Mouse (Mus musculus) thymus, postnatal 36 days (tissue): Measurements from ENCODE around the gene Gm42715.
A peak's percentile ranks its signal among the peaks of the same experiment; 100 is the strongest.
"Not testable (repeated sequence)": the region's sequence is repeated elsewhere in the genome, so short reads cannot be mapped to it uniquely, and the experiment has no call there.

Experiments
- DNase-seq, 2 experiments: peaks; one replicate each; pipeline ENCODE4 v3.0.0; 2022; ENCODE audit warnings: mixed read lengths in 2 of 2

The Gm42715 gene

GRCm38 (mm10) chr7:127519284-127519683, at the start of gene Gm42715:
Gene Gm42715 (plus strand): TSS chr7:127519584.
- DNase-seq = no peak

DNA sequence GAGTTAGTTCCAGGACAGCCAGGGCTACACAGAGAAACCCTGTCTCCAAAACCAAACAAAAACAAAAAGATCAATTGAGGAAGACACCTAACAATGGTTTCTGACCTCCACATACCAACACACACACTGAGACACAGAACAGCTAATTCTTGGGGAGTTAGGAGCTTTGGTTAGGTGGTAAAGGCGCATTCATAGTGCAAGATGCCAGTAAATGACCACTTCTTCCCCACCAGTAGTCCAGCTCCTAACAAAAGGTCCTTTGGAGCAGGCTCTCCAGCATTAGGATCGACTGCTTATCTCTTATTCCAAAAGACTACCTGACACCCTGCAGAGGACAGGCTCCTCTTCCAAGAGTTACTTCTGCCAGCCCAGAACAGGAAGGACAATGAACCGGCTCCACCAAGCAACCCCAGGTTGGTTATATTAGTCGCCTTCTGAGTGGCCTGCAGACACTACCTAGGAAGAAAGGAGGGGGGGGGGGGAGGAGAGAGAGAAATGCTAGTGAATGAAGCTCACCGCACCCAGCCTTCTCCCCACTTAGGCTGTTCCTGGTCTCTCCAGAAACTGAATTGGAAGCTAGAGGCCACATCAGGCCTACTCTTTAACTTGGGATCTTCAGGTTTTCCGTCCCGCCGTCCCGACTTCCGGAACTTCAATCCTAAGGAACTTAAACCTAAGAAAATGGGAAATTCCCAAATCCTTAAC, 49.2 kb upstream of the Gm42715 start:
- peak; percentile 25 to 33 for DNase-seq

DNA sequence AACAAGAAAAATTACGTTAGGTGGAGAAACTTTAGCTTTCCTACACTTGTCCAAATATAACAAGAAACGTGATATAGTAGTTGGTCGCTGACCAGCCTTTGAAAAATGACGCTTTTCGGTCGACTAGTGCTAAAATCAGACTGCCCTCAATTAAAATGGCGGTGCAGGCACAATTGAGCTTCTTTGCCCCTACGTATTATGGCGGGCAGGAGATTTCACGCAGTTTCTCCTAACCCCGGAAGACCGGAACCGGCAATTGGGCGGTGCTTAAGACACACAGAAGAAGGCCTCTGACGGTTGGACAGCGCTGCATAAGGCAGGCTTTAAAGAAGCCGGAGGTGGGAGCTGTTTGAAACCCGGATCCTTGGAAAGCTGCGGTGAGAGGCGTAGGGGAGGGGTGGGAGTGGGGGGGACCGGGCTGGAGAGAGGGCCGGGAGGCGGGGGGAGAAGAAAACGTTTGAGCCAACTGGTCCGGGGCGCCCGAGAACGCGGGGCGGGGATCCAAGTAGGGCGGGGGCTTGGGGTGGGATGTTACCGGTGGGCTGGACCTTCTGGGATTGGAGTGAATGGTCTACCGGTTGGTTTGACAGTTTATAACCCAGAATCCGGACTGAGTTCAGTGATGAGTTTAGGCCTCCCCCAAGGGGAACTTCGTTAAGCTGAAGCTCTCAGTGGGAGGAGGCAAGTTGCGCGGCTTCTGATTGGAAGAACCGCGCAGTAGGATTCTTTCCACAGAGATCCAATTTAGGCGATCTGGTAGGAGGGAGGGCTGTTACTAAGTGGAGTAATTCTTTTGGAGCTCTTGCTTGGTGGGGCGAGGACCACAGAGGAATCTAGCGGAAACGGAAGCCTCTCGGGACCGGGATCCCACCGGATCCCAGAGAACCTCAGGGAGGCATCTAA, 48.4 kb upstream of the Gm42715 start:
- DNase-seq = peak; percentile 84 to 91

- DNase-seq = peak; percentile 63 to 70
These were observed 47.8 kb upstream of the Gm42715 start for GRCm38 (mm10) chr7:127471646-127472010.

- no peak for DNase-seq
These were observed 47.3 kb upstream of the Gm42715 start for GRCm38 (mm10) chr7:127472060-127472459.

DNA sequence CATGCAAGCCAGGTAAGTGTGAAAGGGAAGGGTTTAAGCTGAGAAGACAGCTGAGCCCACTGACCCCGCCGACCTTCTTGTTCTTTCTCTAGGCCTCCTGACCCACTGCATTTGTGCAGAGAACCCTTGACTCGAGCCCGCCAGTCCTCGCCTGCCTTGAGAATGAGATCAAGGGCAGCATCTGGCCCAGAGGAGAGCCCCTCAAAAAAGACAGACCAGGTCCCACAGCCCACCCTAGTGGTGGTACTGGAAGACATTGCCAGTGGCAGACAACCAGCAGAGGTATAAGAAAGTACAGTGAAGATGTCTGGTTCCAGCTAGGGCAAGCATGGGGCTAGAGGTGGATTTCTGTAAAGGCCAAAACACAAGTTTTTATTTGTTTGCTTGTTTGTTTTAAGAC, 45.7 kb upstream of the Gm42715 start:
- DNase-seq = peak; percentile 36 to 58

- no peak for DNase-seq
These were observed 44.9 kb upstream of the Gm42715 start for GRCm38 (mm10) chr7:127474378-127475070.

GRCm38 (mm10) chr7:127475186-127475740, 44.1 kb upstream of the Gm42715 start:
- no peak for DNase-seq

GRCm38 (mm10) chr7:127476336-127476735, 43.0 kb upstream of the Gm42715 start:
- no peak for DNase-seq

DNA sequence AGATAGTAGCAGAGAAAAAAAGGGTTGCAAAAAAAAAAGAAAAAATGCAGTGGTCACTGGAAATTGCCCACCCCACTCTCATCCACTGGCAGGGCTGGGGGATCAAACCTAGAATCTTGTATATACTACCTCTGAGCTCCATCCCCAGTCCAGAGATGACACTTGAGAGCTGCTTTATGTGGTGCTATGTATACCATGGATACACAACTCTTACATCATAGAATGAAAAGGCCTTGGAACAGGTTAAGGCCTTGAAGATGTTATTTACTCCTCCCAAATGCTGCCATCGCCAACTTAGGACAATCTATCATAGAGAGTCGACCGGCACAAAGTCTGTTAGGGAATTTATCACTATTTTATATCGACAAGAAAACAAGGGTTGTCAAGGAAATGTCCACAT, 42.5 kb upstream of the Gm42715 start:
- DNase-seq = no peak

- peak; percentile 99 for DNase-seq
These were observed 41.4 kb upstream of the Gm42715 start for GRCm38 (mm10) chr7:127477687-127478634.

GRCm38 (mm10) chr7:127478635-127479317, 40.6 kb upstream of the Gm42715 start, which contains the start of gene Fbrs:
Gene Fbrs (plus strand): TSS chr7:127479199.
- peak in 1 of 2 experiments; percentile 86 for DNase-seq

DNA sequence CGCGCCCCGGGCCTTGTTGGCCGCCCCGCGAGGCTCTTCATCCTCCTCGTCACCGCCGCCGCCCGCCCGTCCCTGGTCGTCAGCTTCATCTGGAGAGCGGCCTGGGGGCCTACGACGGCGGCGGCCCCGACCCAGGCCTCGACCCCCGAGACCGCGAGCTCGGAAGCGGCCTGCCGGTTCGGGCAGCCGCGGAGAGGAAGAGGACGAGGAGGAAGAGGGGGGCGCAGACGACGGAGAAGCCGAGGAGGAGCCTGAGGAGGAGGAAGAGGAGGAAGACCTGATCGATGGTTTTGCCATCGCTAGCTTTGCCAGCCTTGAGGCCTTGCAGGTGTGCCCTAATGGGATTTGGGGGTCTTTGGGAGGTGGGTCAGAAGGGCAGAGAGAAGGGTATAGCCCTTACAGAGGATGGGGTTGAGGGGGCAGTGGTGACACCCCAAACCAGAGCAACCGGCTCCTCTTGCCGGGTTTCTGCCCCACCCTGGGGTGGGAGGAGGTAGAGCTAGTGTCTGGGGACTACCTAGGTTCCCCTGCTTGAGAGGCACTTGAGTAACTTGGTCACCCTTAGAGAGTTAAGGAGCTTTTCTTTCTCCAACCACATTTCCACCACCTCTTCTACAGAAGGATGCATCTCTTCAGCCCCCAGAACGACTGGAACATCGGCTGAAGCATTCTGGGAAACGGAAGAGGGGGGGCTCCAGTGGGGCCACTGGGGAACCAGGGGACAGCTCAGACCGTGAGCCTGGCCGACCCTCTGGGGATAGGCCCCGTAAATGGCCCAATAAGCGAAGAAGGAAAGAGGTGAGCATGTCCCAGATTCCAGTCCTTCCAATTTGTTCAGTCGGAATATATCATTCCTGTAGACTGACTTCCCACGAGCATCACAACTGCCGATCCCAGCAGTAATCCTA, 39.8 kb upstream of the Gm42715 start:
- DNase-seq = peak; percentile 53 to 65

DNA sequence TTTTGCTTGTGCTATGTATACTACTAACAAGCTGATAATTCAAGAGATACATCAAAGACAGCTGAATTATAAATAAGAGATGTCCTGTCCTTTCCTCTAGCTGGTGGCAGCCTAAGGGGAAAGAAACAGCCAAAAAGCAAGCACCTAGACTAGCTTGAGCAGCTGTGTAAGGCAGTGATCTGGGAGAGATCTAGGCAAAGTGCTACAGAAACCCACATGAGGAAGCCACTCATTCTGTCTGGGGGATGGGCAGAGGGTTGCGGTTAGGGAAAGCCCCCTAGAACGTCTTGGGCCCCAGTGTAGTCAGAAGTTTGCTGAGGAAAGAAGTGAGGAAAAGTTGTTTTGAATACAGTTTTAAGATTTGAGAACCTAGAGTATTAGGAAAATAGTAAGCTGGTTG, 39.1 kb upstream of the Gm42715 start:
- DNase-seq = peak; percentile 70 to 81

- DNase-seq = no peak
These were observed 34.0 kb upstream of the Gm42715 start for GRCm38 (mm10) chr7:127485416-127485815.

DNA sequence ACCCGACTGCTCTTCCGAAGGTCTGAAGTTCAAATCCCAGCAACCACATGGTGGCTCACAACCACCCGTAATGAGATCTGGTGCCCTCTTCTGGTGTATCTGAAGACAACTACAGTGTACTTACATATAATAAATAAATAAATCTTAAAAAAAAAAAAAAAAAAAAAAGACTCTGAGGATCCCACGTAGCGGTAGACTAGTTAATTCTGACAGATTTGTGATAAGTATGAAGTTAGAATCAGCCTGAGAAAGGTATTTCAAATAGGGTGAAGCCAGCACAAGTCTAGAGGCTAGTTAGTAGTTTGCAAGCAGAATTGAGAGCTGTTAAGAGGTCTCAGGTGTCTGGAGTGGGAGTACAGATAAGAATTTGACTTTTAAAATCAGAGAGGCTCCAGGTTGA, 31.0 kb upstream of the Gm42715 start:
- not testable (repeated sequence) for DNase-seq

GRCm38 (mm10) chr7:127489982-127490381, 29.4 kb upstream of the Gm42715 start:
- DNase-seq = no peak

DNA sequence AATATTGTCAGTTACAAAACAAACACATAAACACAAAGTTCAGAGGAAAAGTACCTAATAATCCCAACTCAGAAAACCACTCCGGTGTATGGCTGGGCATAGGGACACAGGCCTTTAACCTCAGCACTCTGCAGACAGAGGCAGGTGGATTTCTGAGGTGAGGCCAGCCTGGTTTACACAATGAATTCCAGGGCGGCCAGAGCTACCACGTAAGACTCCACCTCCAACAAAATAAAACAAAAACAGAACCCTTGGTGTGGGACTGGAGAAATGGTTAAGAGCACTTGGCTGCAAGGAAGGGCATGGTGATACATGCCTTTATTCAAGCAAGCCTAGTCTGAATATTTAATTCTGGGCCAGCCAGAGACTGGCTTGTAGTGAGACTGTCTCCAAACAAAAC, 27.5 kb upstream of the Gm42715 start:
- DNase-seq = no peak

GRCm38 (mm10) chr7:127494648-127495047, 24.7 kb upstream of the Gm42715 start:
- no peak for DNase-seq

DNA sequence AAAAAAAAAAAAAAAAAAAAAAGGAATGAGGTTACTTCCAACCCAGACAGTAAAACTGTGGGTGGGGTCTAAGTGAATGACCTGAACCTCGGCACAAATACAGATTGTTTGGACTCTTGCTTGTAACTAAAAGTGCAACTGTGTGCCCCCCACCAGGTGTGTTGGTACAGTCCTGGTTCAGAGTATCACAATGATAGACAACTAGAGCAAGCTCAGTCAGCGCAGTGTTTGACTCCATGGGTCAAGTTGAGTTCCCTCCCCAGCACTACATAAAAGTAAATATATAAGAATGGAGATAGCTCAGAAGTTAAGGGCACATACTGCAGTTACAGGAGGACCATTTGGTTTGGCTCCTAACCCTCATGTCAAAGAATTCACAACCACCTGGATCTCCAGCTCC, 22.0 kb upstream of the Gm42715 start:
- no peak for DNase-seq
